Mouse (Mus musculus): Measurements from ENCODE around the gene Gatad2a. TPM values are rescaled to one million over a fixed set of nuclear protein-coding genes. Genes with fewer than 3 reads are reported as not detected.
"Not testable (repeated sequence)": the region's sequence is repeated elsewhere in the genome, so short reads cannot be mapped to it uniquely, and the experiment has no call there.

The Gatad2a gene
- polyA plus RNA-seq, 2 experiments = 18.3 to 22.7 TPM

DNA sequence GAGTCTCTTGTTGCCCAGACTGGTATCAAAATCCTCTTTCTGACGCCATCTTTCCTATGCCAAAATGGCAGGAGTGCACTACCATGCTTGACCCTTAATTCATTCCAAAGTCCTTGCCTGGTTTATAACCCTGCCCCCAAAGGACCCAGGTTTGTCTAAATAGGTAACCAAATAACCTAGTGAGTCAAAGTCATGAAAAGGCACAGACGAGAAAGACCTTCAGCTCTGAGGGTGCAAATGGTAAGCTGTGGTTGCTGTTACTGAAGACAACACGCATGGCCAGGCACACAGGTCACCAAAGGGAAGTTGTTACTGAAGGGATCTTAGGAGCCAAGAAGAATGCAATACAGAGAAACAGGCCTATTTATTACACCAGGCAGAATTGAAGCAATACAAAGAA lies 2.5 kb upstream of the Gatad2a start:
- 69% methylated on average over 3 of the region's 3 CpGs for WGBS (ENCODE audit: insufficient replicate concordance)
- H3K9ac ChIP-seq (replicated peaks) = no peak overlapping the region
- H3K36me3 ChIP-seq (replicated peaks; ENCODE audit: control insufficient read depth, insufficient read depth, low read depth) = no peaks in the 10 kb centered on the region
- H3K27me3 ChIP-seq (ENCODE audit: control insufficient read depth, insufficient read depth, low read length) = no peaks in the 10 kb centered on the region
- H3K27ac ChIP-seq = no peak overlapping the region
- no peak overlapping the region for H3K4me3 ChIP-seq (ENCODE audit: insufficient read depth in 1 of 2, low read depth in 2 of 2, low read length in 2 of 2)
- H3K4me1 ChIP-seq (replicated peaks; ENCODE audit: control insufficient read depth in 2 of 2, insufficient read depth in 2 of 2, low read length in 1 of 2) = peaks cover 24 to 34% of the 10 kb centered on the region in 2 experiments
- ATAC-seq (ENCODE audit: insufficient read depth) (no peak), DNase-seq (ENCODE audit: low read depth in 3 of 3, low spot score in 3 of 3) (no peak)
- no peaks in the 10 kb centered on the region for H3K9me3 ChIP-seq (ENCODE audit: control insufficient read depth, low read length)
- TF ChIP-seq EP300 (IDR thresholded peaks at IDR 0.05; ENCODE audit: low read depth) (no peak), CTCF (IDR thresholded peaks at IDR 0.05; ENCODE audit: low read depth) (no peak)
- H3K4me2 ChIP-seq (ENCODE audit: low read depth) = no peak overlapping the region

DNA sequence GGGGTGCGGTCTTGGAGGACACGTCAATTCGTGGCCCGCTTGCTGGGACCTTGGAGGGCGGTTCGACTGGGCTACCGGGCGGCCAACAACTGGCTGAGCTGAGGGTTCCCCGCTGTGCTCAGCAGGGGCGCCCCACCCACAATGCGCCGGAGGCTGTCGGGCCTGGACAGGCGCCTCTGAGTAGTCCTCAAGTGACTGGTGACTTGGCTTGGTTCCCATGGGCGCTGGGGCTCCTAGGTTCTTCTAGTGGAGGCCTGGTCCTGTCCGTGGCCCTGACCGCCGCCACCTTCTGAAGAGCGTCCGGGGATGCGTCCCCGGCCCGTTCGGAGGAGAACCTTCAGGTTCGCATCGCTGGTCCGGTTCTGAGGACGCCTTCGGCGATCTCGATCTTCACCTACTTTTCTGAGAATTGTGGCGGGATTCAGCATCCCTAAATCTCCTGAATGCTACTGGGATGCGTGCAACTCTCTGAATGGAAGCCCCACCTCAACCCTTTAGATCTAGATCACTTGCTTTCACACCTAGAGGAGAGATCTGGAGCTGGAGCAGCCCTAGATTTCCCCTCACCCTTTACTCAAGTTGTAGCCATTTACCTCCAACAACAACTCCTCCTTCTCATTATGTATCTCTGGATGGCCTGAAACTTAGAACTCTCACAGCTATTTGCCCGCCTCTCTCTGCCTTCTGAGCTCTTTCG lies 553 bp upstream of the Gatad2a start:
- Histone ChIP-seq H3K4me2 (ENCODE audit: low read depth) (peak overlapping the region; percentile 92), H3K4me3 (ENCODE audit: insufficient read depth in 1 of 2, low read depth in 2 of 2, low read length in 2 of 2) (peak overlapping the region; percentile 61), H3K9ac (replicated peaks) (peak overlapping the region; percentile 86), H3K27ac (peak overlapping the region; percentile 79), H3K4me1 (replicated peaks; ENCODE audit: control insufficient read depth in 2 of 2, insufficient read depth in 2 of 2, low read length in 1 of 2) (peaks cover 23 to 28% of the 10 kb centered on the region in 2 experiments), H3K9me3 (ENCODE audit: control insufficient read depth, low read length) (no peaks in the 10 kb centered on the region), H3K27me3 (ENCODE audit: control insufficient read depth, insufficient read depth, low read length) (no peaks in the 10 kb centered on the region), H3K36me3 (replicated peaks; ENCODE audit: control insufficient read depth, insufficient read depth, low read depth) (peaks cover 8% of the 10 kb centered on the region)
- no peak for ATAC-seq (ENCODE audit: insufficient read depth)
- DNase-seq (ENCODE audit: low read depth in 3 of 3, low spot score in 3 of 3) = peak in 1 of 3 experiments; percentile 100
- TF ChIP-seq CTCF (IDR thresholded peaks at IDR 0.05; ENCODE audit: low read depth) (peak; percentile 57), EP300 (IDR thresholded peaks at IDR 0.05; ENCODE audit: low read depth) (no peak)
- WGBS (ENCODE audit: insufficient replicate concordance) = 3% methylated on average over 35 of the region's 35 CpGs

DNA sequence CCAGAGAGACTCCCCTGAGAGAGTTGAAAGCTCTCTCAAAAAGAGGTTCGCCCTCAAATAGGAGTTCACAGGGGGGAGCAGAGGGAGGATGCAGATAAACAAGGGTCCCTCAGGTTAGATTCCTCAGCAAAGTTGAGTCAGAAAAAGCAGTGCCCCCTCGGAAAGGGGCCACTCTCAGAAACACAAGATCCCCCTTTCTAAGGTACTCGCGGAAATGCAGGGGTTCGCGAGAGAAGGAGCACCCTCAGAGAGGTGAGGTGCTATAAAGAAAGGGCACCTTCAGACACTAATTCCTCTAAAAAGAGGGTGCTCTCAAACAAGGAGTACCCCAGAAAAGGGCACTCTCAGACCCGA lies 785 bp downstream of the Gatad2a start:
- Histone ChIP-seq H3K4me1 (replicated peaks; ENCODE audit: control insufficient read depth in 2 of 2, insufficient read depth in 2 of 2, low read length in 1 of 2) (peaks cover 13 to 22% of the 10 kb centered on the region in 2 experiments), H3K36me3 (replicated peaks; ENCODE audit: control insufficient read depth, insufficient read depth, low read depth) (peaks cover 11% of the 10 kb centered on the region), H3K9ac (replicated peaks) (peak overlapping the region; percentile 76), H3K27me3 (ENCODE audit: control insufficient read depth, insufficient read depth, low read length) (no peaks in the 10 kb centered on the region), H3K4me3 (ENCODE audit: insufficient read depth in 1 of 2, low read depth in 2 of 2, low read length in 2 of 2) (peak overlapping the region; percentile 69 to 96), H3K9me3 (ENCODE audit: control insufficient read depth, low read length) (no peaks in the 10 kb centered on the region), H3K4me2 (ENCODE audit: low read depth) (peak overlapping the region; percentile 92), H3K27ac (peak overlapping the region; percentile 93)
- WGBS (ENCODE audit: insufficient replicate concordance) = under 1% methylated on average over 7 of the region's 7 CpGs
- ATAC-seq (ENCODE audit: insufficient read depth) = no peak
- no peak for DNase-seq (ENCODE audit: low read depth in 3 of 3, low spot score in 3 of 3)
- TF ChIP-seq CTCF (IDR thresholded peaks at IDR 0.05; ENCODE audit: low read depth) (no peak), EP300 (IDR thresholded peaks at IDR 0.05; ENCODE audit: low read depth) (no peak)

DNA sequence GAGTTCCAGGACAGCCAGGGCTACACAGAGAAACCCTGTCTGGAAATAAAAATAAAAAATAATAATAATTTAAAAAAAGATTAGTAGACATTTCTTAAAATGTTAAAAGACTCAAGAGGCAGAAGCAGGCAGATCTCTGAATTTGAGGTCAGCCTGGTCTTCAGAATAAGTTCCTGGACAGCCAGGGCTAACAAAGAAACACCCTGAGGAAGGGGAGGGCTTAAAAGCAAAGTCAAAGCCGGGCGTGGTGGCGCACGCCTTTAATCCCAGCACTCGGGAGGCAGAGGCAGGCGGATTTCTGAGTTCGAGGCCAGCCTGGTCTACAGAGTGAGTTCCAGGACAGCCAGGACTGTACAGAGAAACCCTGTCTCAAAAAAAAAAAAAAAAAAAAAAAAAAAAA lies 7.2 kb downstream of the Gatad2a start:
- DNase-seq (ENCODE audit: low read depth in 3 of 3, low spot score in 3 of 3); H3K9me3 ChIP-seq (ENCODE audit: control insufficient read depth, low read length); H3K27ac ChIP-seq; ATAC-seq (ENCODE audit: insufficient read depth); H3K27me3 ChIP-seq (ENCODE audit: control insufficient read depth, insufficient read depth, low read length); H3K4me2 ChIP-seq (ENCODE audit: low read depth); H3K4me3 ChIP-seq (ENCODE audit: insufficient read depth in 1 of 2, low read depth in 2 of 2, low read length in 2 of 2); H3K9ac ChIP-seq (replicated peaks): not testable (repeated sequence)
- peaks cover 11% of the 10 kb centered on the region for H3K36me3 ChIP-seq (replicated peaks; ENCODE audit: control insufficient read depth, insufficient read depth, low read depth)
- H3K4me1 ChIP-seq (replicated peaks; ENCODE audit: control insufficient read depth in 2 of 2, insufficient read depth in 2 of 2, low read length in 1 of 2) = peaks cover 5 to 12% of the 10 kb centered on the region in 2 experiments
- 74% methylated on average over 5 of the region's 7 CpGs for WGBS (ENCODE audit: insufficient replicate concordance)

- H3K36me3 ChIP-seq (replicated peaks; ENCODE audit: control insufficient read depth, insufficient read depth, low read depth) = peaks cover 7% of the 10 kb centered on the region
- no peak for TF ChIP-seq CTCF (IDR thresholded peaks at IDR 0.05; ENCODE audit: low read depth)
- TF ChIP-seq EP300 (IDR thresholded peaks at IDR 0.05; ENCODE audit: low read depth) = no peak
- no peak overlapping the region for H3K4me2 ChIP-seq (ENCODE audit: low read depth)
- DNase-seq (ENCODE audit: low read depth in 3 of 3, low spot score in 3 of 3) (no peak), ATAC-seq (ENCODE audit: insufficient read depth) (no peak)
- H3K9me3 ChIP-seq (ENCODE audit: control insufficient read depth, low read length) = no peaks in the 10 kb centered on the region
- H3K9ac ChIP-seq (replicated peaks) = no peak overlapping the region
- H3K4me3 ChIP-seq (ENCODE audit: insufficient read depth in 1 of 2, low read depth in 2 of 2, low read length in 2 of 2) = no peak overlapping the region
- H3K4me1 ChIP-seq (replicated peaks; ENCODE audit: control insufficient read depth in 2 of 2, insufficient read depth in 2 of 2, low read length in 1 of 2) = peaks cover 2 to 8% of the 10 kb centered on the region in 2 experiments; a peak in 2 of 4 replicates
- no peaks in the 10 kb centered on the region for H3K27me3 ChIP-seq (ENCODE audit: control insufficient read depth, insufficient read depth, low read length)
- H3K27ac ChIP-seq = no peak overlapping the region
These were observed 8.4 kb downstream of the Gatad2a start for GRCm38 (mm10) chr8:69987744-69988143.
